Mouse (Mus musculus): ENCODE data around the gene Lrch3. TPM values are rescaled to one million over a fixed set of nuclear protein-coding genes. Genes with fewer than 3 reads are reported as not detected.

The Lrch3 gene
- polyA plus RNA-seq, 1 experiment: 21.0 TPM

GRCm38 (mm10) chr16:33062682-33063131 is 148.8 kb downstream of the Lrch3 start:
- Histone ChIP-seq H3K4me1 (ENCODE audit: control insufficient read depth, insufficient read depth, low read length) (peaks cover 19% of the 10 kb centered on the region), H3K36me3 (ENCODE audit: control insufficient read depth, insufficient read depth, low read length) (peaks cover 3% of the 10 kb centered on the region), H3K27ac (ENCODE audit: insufficient read depth, low read depth, low read length) (0 out of 2 replicates have a peak overlapping the region, but pooled peaks have one; percentile 1), H3K27me3 (replicated peaks; ENCODE audit: control insufficient read depth, insufficient read depth, low read length) (no peaks in the 10 kb centered on the region), H3K4me3 (ENCODE audit: insufficient read depth, low read depth, low read length) (peak overlapping the region; percentile 68)
- WGBS: under 1% methylated on average over 35 of the region's 35 CpGs
- no peak for TF ChIP-seq CTCF (conservative IDR thresholded peaks at IDR 0.05; ENCODE audit: insufficient read depth, insufficient read length, low read depth, low read length)
- no peak for DNase-seq

- H3K4me3 ChIP-seq (ENCODE audit: insufficient read depth, low read depth, low read length): peak overlapping the region; percentile 68
- TF ChIP-seq CTCF (conservative IDR thresholded peaks at IDR 0.05; ENCODE audit: insufficient read depth, insufficient read length, low read depth, low read length) (no peak), POLR2A (IDR thresholded peaks at IDR 0.05; ENCODE audit: low read depth, low read length) (no peak)
- peaks cover 16% of the 10 kb centered on the region for H3K4me1 ChIP-seq (ENCODE audit: control insufficient read depth, insufficient read depth, low read length)
- no peak overlapping the region for H3K27ac ChIP-seq (ENCODE audit: insufficient read depth, low read depth, low read length)
- H3K27me3 ChIP-seq (replicated peaks; ENCODE audit: control insufficient read depth, insufficient read depth, low read length): no peaks in the 10 kb centered on the region
- WGBS: 13% methylated on average over 7 of the region's 7 CpGs
- DNase-seq: peak; percentile 45
- H3K36me3 ChIP-seq (ENCODE audit: control insufficient read depth, insufficient read depth, low read length): peaks cover 3% of the 10 kb centered on the region
These were observed 149.4 kb downstream of the Lrch3 start for GRCm38 (mm10) chr16:33063267-33063666.

- WGBS: 79% methylated on average over 9 of the region's 9 CpGs
- Histone ChIP-seq H3K27me3 (replicated peaks; ENCODE audit: control insufficient read depth, insufficient read depth, low read length) (no peaks in the 10 kb centered on the region), H3K4me1 (ENCODE audit: control insufficient read depth, insufficient read depth, low read length) (peaks cover 9% of the 10 kb centered on the region; the same call in 1 of the 2 replicates), H3K4me3 (ENCODE audit: insufficient read depth, low read depth, low read length) (no peak overlapping the region), H3K27ac (ENCODE audit: insufficient read depth, low read depth, low read length) (no peak overlapping the region), H3K36me3 (ENCODE audit: control insufficient read depth, insufficient read depth, low read length) (peaks cover under 1% of the 10 kb centered on the region)
- DNase-seq: no peak
- TF ChIP-seq CTCF (conservative IDR thresholded peaks at IDR 0.05; ENCODE audit: insufficient read depth, insufficient read length, low read depth, low read length) (peak; percentile 20; the same call in 1 of the 2 replicates), POLR2A (IDR thresholded peaks at IDR 0.05; ENCODE audit: low read depth, low read length) (no peak)
These were observed 150.7 kb downstream of the Lrch3 start for GRCm38 (mm10) chr16:33064636-33065035.

Other genes with a start within 250 kb of the Lrch3 start
- 0.16 and 0.41 TPM in 2 replicates for gene Muc4, start 178.2 kb upstream of the Lrch3 start, polyA plus RNA-seq (2012; rRNA removed)
- 39.2 and 41.8 TPM in 2 replicates for gene Muc20, start 116.7 kb upstream of the Lrch3 start, polyA plus RNA-seq (2012; rRNA removed)
- gene Smbd1, start 103.6 kb upstream of the Lrch3 start, polyA plus RNA-seq (2012; rRNA removed): not detected in 2 replicates
- gene Fyttd1, start 36.6 kb upstream of the Lrch3 start, polyA plus RNA-seq (2012; rRNA removed): 6.2 and 9.0 TPM in 2 replicates
- 36.9 and 38.9 TPM in 2 replicates for gene Rubcn, start 36.3 kb upstream of the Lrch3 start, polyA plus RNA-seq (2012; rRNA removed)
- 2.8 and 3.8 TPM in 2 replicates for gene Iqcg, start 142.1 kb downstream of the Lrch3 start, polyA plus RNA-seq (2012; rRNA removed)
- 307 and 414 TPM in 2 replicates for gene Rpl35a, start 142.4 kb downstream of the Lrch3 start, polyA plus RNA-seq (2012; rRNA removed)
- gene Lmln, start 148.4 kb downstream of the Lrch3 start, polyA plus RNA-seq (2012; rRNA removed): 3.1 and 4.8 TPM in 2 replicates

All from kidney, adult 2 months (tissue).